Mouse (Mus musculus): Measurements from ENCODE around the gene Dand5.

Gene Dand5

DNA sequence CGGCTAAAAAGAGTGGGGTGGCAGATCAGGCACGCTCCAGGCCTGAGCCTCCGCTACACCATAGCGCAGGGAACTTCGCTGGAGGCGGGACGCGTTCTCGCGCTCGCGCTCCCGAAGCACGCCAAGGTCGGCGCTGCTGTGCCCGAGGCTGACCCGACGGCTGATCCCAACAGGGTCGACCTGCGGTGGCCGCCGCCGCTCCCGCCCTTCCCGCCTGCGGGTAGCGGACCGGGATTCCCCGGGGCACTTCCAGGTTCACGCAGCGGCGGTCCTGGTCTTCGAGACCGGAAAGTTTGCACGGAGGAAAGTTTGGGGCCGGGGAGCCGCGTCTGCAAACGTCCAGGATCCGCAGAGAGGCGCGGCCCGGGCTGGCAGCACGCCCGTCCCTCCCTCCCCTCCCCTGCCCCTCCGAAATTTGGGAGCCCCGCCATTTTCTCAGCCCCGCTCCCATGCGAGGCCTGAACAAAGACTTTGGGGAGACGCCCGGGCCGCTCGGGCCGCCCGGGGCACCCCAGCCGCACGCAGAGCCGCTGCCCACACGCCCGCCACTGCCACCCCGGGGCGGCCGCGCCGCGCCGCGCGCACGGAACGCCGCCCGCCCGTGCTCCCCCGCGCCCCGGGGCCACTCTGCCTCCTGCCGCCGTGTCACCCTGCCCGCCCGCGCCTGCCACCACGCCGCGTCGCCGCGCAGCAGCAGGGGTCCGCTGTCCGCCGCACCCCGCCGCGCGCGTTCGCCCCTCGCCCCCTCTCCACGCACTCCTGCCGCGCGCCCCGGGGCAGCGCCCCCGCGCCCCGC, 23.3 kb downstream of the Dand5 start:
- DNase-seq: peak; percentile 88 to 89

GRCm38 (mm10) chr8:84798446-84799135, 24.0 kb downstream of the Dand5 start:
- peak; percentile 63 to 68 for DNase-seq

DNA sequence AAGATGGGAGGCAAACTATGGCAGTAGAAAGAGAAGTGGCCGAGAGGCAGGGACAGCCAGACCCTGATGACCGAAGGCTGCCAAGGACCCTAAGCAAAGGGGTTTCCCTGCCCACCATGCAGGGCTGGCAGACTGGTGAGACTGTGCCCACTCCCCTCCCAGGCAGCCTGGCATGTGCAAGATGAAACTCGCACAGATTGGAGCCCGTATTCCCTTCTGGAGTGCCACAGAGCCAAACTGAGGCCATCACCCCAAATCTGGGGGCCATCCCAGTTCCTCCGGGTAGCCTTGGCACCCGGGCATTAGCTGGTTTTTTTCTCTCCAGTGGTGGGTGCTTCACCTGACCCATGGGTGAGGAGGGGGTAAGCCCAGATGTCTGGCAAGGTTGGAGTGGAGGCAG, 24.7 kb downstream of the Dand5 start:
- DNase-seq: peak; percentile 83 to 92

DNA sequence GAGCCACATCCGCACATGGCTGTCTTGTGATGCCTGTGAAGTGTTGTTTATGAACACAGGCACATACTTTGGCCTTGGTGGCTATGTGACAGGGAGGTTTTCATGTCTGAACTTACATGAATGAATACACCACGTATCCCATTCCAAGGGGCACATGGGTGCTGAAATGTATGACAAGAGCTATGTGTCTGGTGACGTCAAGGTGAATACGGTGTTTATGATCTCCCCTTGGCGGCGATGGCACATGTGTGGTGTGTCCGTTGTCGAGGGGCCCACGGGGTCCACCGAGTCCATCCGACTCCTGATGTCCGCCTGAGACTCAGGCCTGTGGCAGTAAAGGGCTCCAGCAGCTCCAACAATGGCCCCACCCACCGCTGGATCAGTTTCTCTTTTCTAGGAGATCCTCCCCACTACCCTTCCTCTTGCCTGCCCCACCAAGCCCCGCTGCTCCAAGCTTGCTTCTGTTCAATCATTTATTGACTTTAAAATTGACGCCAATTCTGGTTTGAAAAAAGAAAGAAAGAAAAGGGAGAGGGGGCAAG, 25.3 kb downstream of the Dand5 start:
- DNase-seq: peak; percentile 58 to 59

DNA sequence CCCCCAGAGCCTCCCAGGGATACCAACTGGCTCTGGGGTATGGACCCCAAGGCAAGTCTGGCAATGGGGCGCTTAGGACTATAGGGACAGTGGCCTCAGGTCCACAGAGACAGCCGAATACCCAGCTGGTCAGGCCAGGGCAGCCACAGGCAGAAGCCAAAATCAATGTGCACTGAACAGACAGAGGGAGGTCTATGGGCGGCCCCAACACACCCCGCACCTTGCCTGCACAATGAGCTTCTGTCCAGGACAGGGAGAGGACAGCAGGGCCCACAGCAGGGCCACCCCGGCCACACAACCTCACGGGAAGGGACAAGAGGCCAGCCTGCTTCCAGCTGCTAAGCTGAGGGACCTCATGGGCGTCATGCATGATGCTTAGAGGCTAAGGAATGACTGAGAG, 28.1 kb downstream of the Dand5 start:
- peak in 1 of 2 experiments; percentile 82 for DNase-seq

DNA sequence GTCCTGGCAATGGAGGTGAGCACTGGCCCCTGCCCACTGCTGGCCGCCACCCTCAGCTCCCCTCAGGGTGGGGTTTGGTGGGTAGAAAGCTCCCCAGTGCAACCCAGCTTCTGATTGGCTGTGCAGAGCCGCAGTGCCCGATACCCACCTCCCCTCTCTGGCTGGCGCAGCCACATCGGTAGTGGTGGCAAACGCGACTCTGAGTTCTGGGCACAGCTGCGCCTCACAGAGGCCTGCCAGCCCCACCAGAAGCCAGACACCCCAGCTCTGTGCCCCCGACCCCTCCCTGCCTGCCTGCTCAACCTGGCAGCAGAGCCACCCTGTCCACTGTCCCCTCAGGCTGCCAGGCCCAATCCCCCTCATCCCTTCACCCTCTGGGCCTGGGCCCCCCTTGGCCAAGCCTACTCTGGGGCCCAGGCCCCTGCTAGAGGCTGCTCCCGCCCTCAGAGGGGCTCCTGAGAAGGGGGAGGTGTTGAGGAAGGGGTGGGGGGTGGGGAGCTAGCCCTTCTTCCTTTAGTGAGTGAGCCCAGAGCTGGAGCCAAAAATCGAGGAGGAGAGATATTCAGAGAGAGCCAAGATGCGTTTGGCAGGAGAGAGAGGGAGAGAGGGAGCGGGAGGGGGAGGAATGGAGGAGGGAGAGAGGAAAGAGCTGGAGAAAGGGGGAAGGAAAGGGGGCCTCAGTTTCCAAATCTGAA, 28.7 kb downstream of the Dand5 start:
- DNase-seq: peak; percentile 92 to 94

- peak in 1 of 2 experiments; percentile 53 for DNase-seq
These were observed 29.5 kb downstream of the Dand5 start for GRCm38 (mm10) chr8:84793134-84793533.

GRCm38 (mm10) chr8:84792429-84792947, 30.1 kb downstream of the Dand5 start:
- DNase-seq: no peak

DNA sequence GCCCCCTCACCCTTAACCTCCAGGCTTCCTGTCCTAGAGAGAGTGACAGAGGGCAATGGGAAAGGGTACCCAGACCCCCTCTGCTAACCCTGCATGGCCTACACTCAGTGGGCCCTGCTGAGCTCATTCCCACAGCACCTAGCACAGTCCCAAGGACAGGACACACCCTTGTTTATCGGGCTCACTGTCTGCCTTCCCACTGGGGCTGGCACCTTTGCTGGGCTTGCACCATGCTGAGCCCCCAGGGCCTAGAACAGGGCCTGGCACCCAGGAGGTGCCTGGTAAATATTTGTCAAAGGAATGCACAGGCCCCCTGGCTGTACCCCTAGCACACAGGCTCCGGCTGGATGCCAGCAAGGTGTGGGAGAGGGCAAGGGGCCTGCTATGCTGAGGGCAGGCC, 32.1 kb downstream of the Dand5 start:
- DNase-seq: peak; percentile 51 to 54

DNA sequence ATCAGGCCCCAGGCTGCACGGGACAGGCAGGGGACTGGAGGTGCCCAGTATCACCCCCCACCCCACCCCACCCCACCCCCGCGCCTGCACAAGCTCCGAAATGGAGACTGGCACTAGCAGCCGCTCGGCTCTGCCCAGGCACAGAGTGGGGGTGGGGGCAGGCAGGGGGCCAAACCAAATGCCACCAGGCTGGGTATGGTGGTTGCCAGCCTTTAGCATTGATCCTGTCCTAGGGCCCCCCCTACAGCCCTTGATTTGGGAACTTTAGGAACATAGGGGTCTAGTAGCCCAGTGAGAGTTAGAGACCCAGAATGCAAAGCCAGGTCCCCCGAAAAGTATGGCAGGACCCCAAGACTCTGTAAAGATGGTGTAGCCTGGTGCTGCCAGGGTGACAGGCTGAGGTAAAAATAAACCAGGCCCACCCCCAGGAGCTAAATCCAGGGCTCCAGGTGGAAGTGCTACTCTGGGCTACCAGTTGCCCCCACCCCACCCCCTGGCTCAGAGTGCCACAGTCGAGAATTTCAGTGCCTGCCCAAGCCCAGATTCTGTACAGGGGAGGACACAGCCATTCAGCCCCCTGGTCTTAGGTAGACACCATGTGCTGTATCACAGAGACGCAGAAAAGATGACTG, 32.7 kb downstream of the Dand5 start:
- DNase-seq: peak; percentile 97 to 98

GRCm38 (mm10) chr8:84789345-84789744, 33.3 kb downstream of the Dand5 start:
- DNase-seq: peak in 1 of 2 experiments; percentile 68

DNA sequence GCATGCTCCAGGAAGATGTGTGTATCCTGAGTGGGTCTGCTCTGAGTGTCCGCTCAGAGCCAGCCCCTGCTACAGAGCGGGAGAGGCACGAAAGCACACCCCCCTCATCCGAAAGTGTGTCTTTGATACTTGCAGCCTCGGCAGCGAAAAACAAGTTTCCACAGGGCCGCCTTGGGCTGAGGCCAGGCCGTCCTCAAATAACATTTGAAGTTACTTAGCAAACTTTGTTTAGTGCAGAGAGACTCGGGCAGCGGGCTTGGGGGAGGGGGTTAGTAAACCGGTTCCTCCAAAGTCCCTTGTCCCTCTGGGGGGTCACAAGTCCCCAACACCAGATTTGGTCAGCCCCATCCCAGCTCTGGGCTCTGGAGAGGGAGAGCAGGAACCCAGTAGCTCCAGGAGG, 33.7 kb downstream of the Dand5 start:
- DNase-seq: peak; percentile 68 to 71

DNA sequence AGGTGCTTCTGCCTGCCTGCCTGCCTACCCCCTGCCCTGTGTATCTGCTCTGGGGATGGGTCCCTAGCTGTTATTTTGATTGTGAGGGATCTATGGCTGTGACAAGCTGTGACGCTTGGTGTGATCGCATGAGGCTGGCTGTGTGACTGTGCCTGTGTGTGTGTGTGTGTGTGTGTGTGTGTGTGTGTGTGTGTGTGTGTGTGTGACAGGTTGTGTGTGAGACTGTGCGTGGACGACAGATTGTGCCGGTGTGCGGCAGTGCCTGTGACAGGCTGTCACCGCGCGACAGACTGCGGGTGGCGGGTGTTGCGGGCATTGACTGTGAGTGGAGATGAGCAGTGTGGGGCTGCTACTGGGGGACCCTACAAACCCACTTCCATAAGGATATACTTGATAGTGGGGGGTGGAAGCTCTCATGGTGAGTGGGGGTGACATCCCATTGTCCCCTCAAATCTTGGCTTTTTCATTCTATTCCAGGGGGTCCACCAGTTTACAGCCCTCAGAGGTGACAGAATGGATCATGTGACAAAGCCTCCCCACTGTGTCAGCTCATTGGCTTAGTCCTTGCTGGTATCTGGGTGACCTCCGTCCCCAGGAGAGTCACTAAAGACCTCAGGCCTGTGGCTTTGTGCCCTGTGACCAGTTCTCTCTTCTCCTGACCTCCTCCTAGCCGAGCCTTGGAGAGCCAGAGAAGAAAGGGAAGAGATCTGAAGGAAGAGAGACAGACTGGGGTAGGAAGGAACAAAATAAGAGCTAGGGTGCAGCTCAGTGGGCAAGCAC, 34.9 kb downstream of the Dand5 start:
- DNase-seq: peak; percentile 82 to 87

DNA sequence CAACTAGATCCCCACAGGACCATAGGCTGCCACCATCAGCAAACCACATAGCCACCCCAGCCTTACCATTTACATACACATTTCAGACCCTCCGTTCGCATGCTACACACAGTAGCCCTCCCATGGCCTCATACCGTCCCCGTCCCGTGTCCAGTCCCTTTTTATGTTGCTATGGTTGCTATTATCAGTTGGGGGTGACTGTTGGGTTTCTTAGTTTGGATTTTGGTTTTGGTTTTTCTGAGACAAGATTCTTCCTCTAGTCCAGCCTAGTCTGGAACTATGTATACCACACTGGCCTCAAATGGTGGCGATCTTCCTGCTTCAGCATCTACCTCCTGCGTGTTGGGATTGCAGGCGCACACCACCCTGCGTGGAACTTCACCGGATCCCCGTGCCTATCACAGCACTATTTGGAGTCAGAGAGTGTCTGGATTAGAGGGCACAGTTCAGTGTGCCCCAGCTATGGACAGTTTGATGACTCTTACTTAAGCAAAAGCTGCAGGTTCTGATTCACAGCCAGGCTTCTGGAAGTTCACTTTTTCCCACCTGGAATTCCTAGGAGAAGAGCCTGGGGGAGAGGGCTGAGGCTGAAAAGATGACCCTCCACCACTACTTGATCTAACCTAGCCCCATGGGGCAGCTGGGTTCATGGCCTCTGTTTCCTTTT, 35.7 kb downstream of the Dand5 start:
- no peak for DNase-seq

DNA sequence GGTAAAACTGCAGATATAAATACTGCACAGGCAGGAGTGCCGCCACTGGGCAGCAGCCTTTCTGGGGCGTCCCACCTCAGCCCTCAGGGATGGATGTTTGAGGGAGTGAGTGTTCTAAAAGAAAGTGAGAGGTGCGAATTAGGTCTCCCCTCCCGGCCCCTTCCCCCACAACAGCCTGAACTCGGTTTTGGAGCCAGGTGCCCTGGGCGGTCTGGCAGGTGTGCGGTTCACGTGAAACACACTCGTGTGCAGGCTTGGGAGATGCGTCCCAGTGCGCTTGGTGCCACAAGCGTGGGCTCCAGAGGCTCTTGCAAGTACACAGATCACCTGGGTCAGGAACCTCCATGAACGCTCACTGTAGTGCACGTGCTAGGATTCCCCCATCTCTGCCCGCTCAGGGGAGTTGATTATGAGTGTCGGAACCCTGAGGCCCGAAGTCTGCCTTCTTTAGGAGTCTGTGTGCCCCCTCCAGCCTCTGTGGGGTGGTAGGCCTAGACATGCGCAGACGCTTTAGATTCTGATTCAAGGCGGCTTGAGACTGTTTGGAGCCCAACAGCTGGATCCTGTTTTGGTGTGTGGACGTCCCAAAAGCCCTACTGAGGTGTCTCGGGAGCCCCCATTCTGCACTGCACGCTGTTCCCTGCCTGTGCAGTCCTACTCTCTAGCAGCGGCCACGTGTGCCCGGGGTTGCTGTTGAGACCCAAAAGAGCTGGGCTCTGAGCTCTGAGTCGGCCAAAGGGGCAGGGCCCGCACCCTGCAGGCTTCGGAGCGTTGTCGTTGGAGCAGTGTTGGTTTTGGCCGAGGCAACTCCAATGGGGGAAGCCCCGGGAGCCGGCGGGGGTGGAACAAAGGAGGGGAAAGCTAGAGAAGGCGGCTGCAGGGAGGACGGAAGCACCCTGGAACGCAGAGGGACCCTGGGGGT, 36.6 kb downstream of the Dand5 start:
- peak; percentile 76 to 77 for DNase-seq

DNA sequence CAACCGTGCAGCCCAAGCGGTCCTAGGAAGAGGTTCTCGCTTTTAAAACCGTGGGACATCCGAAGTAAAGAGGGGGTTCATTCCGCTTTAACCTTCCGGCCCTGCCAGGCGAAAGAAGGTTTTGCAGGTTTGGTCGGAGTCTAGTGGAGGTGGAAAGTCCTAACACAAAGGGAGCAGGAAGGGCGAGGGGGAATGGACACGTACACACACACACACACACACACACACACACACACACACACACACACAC, 37.2 kb downstream of the Dand5 start:
- peak in 1 of 2 experiments; percentile 55 for DNase-seq

DNA sequence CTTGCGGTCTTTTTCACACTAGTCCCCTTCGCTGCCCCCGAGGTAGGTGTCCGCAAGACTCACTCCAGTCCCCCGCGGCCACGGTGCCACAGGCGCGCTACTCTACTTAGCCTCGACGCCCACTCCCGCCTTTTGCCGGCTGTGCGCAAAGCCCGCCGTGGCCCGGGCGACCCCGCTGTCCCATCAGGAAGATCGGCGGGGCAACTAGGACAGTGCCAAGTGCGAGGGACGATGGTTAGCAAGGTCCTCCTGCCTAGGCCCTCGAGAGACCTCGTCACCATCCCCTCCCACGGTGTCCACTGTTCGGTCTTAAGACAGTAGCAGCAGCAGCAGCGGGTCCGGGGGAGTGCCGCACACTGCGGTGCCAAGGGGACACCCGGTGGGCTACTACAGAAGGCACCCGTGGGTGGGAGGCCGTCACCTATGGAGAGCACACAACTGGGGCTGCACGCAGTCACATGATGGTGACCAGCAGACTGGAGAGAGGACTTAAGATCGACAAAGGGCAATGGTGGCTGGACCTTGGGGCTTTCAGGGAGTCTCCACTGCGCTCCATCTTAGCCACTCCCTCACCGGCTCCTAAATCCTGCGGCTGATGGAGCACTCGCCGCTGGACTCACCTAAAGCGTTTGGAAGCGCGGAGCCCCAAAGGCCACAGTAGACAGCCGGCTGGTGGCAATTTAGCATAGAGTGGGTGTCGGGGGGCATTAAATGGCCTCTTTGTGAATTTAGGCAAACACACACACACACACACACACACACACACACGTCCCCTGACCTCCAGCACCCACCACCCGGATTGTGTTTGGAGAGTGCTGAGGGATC, 37.7 kb downstream of the Dand5 start:
- peak; percentile 74 to 77 for DNase-seq

DNA sequence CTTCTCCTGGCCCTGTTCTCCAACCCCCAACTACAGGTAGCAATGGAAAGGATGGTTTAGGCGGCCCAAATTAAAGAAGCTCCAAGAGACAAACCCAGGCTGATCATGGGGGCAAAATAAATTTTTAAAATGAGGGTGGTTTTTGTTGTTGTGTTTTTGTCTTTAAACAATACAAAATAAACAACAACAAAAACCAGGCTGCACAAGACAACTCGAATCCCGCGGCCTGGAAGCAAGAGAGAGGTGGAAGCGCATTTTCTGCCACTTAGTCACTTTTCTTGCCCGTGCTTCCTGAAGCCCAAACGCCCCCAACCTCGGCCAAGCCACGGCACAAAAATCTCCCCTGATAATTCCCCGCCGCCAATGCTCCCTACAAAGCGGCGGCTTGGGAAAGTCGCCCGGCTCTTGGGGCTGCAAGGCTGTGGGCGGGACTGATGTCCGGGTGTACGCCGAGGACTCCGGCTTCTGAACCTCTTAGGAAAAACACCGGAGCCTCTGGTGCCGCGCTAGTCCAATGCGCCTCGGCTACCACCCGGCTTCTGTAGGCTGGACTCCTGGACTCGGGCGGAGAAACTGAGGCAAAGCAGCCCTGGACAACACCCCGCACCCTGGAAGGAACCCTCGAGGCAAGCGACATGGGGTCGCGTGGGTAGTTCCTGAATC, 38.6 kb downstream of the Dand5 start:
- peak; percentile 69 to 71 for DNase-seq

All from cerebellum, postnatal 10 days (tissue).